Mouse (Mus musculus) G1E (cell line): ENCODE data around the gene Hoxb3. TPM values are rescaled to one million over a fixed set of nuclear protein-coding genes. Genes with fewer than 3 reads are reported as not detected.
A peak's percentile ranks its signal among the peaks of the same experiment; 100 is the strongest.

ENCODE experiments used
- ATAC-seq: 2 replicates; pipeline ENCODE4 v1.8.0; 2016; ENCODE audit warnings: mild to moderate bottlenecking; ENCODE audit not compliant: insufficient number of reproducible peaks, poor library complexity, low FRiP score, severe bottlenecking; ENCODE audit errors: extremely low read depth
- DNase-seq: peaks from one replicate; pipeline ENCODE4 v3.0.0; 2012; ENCODE audit warnings: low spot score
- H3K27me3 ChIP-seq: 2 replicates; pipeline ENCODE4 v1.6.1; 2012; ENCODE audit warnings: mild to moderate bottlenecking, low read length, inconsistent platforms; ENCODE audit not compliant: insufficient read depth
- H3K36me3 ChIP-seq: replicated peaks from 2 replicates; pipeline ENCODE3; 2012; ENCODE audit warnings: mild to moderate bottlenecking, inconsistent platforms
- H3K4me1 ChIP-seq: 2 replicates; pipeline ENCODE4 v1.6.1; 2012; ENCODE audit warnings: low read depth, low read length, inconsistent platforms, mixed read lengths; ENCODE audit not compliant: insufficient read depth
- H3K4me3 ChIP-seq: 2 replicates; pipeline ENCODE4 v1.5.1; 2012; ENCODE audit warnings: low read depth, mild to moderate bottlenecking, inconsistent platforms, low read length, moderate library complexity, mixed read lengths
- H3K9me3 ChIP-seq: replicated peaks from 2 replicates; pipeline ENCODE4 v1.6.1; 2012; ENCODE audit warnings: inconsistent platforms
- CTCF ChIP-seq: IDR thresholded peaks from 2 replicates; pipeline ENCODE4 v1.5.1; 2012; ENCODE audit warnings: low read depth, low read length, inconsistent platforms, mixed read lengths
- GATA1 ChIP-seq: IDR thresholded peaks from 2 replicates; pipeline ENCODE4 v1.6.1; 2012; ENCODE audit warnings: borderline replicate concordance, low read length, inconsistent platforms, mixed read lengths
- GATA2 ChIP-seq: IDR thresholded peaks from 2 replicates; pipeline ENCODE4 v1.6.1; 2012; ENCODE audit warnings: low read depth, low read length, inconsistent platforms, borderline replicate concordance
- POLR2AphosphoS5 ChIP-seq: IDR thresholded peaks from 2 replicates; pipeline ENCODE4 v1.6.1; 2012; ENCODE audit warnings: low read depth, low read length, inconsistent platforms; ENCODE audit not compliant: insufficient replicate concordance
- TAL1 ChIP-seq: conservative IDR thresholded peaks from 2 replicates; pipeline ENCODE4 v1.6.1; 2012; ENCODE audit warnings: low read depth, low read length, inconsistent platforms, mixed read lengths
- polyA plus RNA-seq: library from polyadenylated mRNA; stranded (reverse); fragments of >175 nt; gene quantifications from 2 replicates; pipeline ENCODE4 v1.2.3, GENCODE M21; 2012
- total RNA-seq, 2 experiments: library from RNA; stranded (forward) in 1 of 2; stranded (reverse) in 1 of 2; fragments of 200-1000 nt in 1 of 2; fragments of >200 nt in 1 of 2; fragmentation: Nextera tagmentation in 1 of 2; gene quantifications; 2 replicates each; pipeline ENCODE4 v1.2.3; 2014 to 2017

The Hoxb3 gene
- not detected in 2 replicates for total RNA-seq (2014; fragmentation: Nextera tagmentation)
- 0.16 TPM in 1 of 2 replicates, not detected in the other for total RNA-seq (2017)
- polyA plus RNA-seq, result 0.08 and 0.18 TPM in 2 replicates

- ATAC-seq (no peak), DNase-seq (no peak)
- H3K9me3 ChIP-seq, result no peaks in the 10 kb centered on the region
- H3K4me3 ChIP-seq, result no peak within 1 kb of the TSS
- no peaks in the 10 kb centered on the region for H3K4me1 ChIP-seq
- no peaks in the 10 kb centered on the region for H3K36me3 ChIP-seq
- H3K27me3 ChIP-seq, result peaks cover 46% of the 10 kb centered on the region
- TF ChIP-seq CTCF (no peak), GATA1 (no peak), GATA2 (no peak)
Observed at GRCm38 (mm10) chr11:96323154-96323553, at the start of gene Hoxb3. Gene Hoxb3 (plus strand): TSS chr11:96323326.

GRCm38 (mm10) chr11:96274428-96274827, 48.7 kb upstream of the Hoxb3 start:
- Histone ChIP-seq H3K36me3 (no peaks in the 10 kb centered on the region), H3K9me3 (0 out of 2 replicates have a peak, but pooled peaks cover 2% of the 10 kb centered on the region), H3K27me3 (peaks cover 58% of the 10 kb centered on the region), H3K4me1 (no peaks in the 10 kb centered on the region), H3K4me3 (no peak overlapping the region)
- ATAC-seq (no peak), DNase-seq (no peak)
- no peak for TF ChIP-seq GATA1
- no peak for TF ChIP-seq POLR2AphosphoS5
- TF ChIP-seq TAL1, result no peak
- TF ChIP-seq GATA2, result no peak
- TF ChIP-seq CTCF, result no peak

- no peak overlapping the region for H3K4me3 ChIP-seq
- no peak for ATAC-seq
- no peak for DNase-seq
- H3K27me3 ChIP-seq, result peaks cover 55% of the 10 kb centered on the region
- 0 out of 2 replicates have a peak, but pooled peaks cover 2% of the 10 kb centered on the region for H3K9me3 ChIP-seq
- TF ChIP-seq POLR2AphosphoS5 (no peak), GATA2 (no peak), GATA1 (no peak), TAL1 (no peak), CTCF (no peak)
- no peaks in the 10 kb centered on the region for H3K4me1 ChIP-seq
- H3K36me3 ChIP-seq, result no peaks in the 10 kb centered on the region
Observed at GRCm38 (mm10) chr11:96275896-96276295, 47.2 kb upstream of the Hoxb3 start.

GRCm38 (mm10) chr11:96277151-96278044, 45.7 kb upstream of the Hoxb3 start:
- TF ChIP-seq GATA2, result no peak
- no peak for TF ChIP-seq GATA1
- Histone ChIP-seq H3K4me1 (no peaks in the 10 kb centered on the region), H3K36me3 (no peaks in the 10 kb centered on the region), H3K27me3 (peaks cover 54% of the 10 kb centered on the region), H3K4me3 (no peak overlapping the region), H3K9me3 (no peaks in the 10 kb centered on the region)
- DNase-seq (no peak), ATAC-seq (no peak)

- DNase-seq (no peak), ATAC-seq (no peak)
- TF ChIP-seq POLR2AphosphoS5 (no peak), CTCF (no peak), TAL1 (no peak), GATA1 (no peak), GATA2 (no peak)
- Histone ChIP-seq H3K27me3 (peaks cover 58% of the 10 kb centered on the region), H3K9me3 (no peaks in the 10 kb centered on the region), H3K4me1 (no peaks in the 10 kb centered on the region), H3K4me3 (no peak overlapping the region), H3K36me3 (no peaks in the 10 kb centered on the region)
Observed at GRCm38 (mm10) chr11:96278324-96278723, 44.8 kb upstream of the Hoxb3 start.

GRCm38 (mm10) chr11:96278773-96279172, 44.4 kb upstream of the Hoxb3 start:
- no peaks in the 10 kb centered on the region for H3K4me1 ChIP-seq
- H3K36me3 ChIP-seq, result no peaks in the 10 kb centered on the region
- H3K4me3 ChIP-seq, result no peak overlapping the region
- H3K27me3 ChIP-seq, result peaks cover 58% of the 10 kb centered on the region
- peak; percentile 40 for TF ChIP-seq CTCF
- no peak for TF ChIP-seq TAL1
- ATAC-seq (no peak), DNase-seq (peak; percentile 68)
- no peaks in the 10 kb centered on the region for H3K9me3 ChIP-seq
